Mouse (Mus musculus) induced T-regulatory cell, adult 2 months (primary cell): ENCODE data around the gene Lca5l.

Experiments
- DNase-seq: peaks from one replicate; pipeline ENCODE4 v3.0.0-alpha.2; 2012; ENCODE audit warnings: low read depth

Gene Lca5l

GRCm38 (mm10) chr16:96191531-96192506, at the start of gene Lca5l:
Lca5l (minus strand) TSS chr16:96192271.
- DNase-seq, result peak; percentile 97

- DNase-seq, result no peak
These were observed 43.4 kb upstream of the Lca5l start, which contains the start of gene B3galt5 for GRCm38 (mm10) chr16:96235366-96235970. B3galt5 (plus strand) TSS chr16:96235801.

GRCm38 (mm10) chr16:96233996-96234395, 41.9 kb upstream of the Lca5l start:
- no peak for DNase-seq

- DNase-seq, result no peak
These were observed 39.9 kb upstream of the Lca5l start for GRCm38 (mm10) chr16:96231974-96232373.

- DNase-seq, result no peak
These were observed 39.2 kb upstream of the Lca5l start for GRCm38 (mm10) chr16:96231251-96231650.

- DNase-seq, result peak; percentile 82
These were observed 38.3 kb upstream of the Lca5l start for GRCm38 (mm10) chr16:96230411-96230810.

GRCm38 (mm10) chr16:96229044-96229555, 37.0 kb upstream of the Lca5l start:
- no peak for DNase-seq

GRCm38 (mm10) chr16:96228438-96228837, 36.4 kb upstream of the Lca5l start:
- no peak for DNase-seq

GRCm38 (mm10) chr16:96222452-96222851, 30.4 kb upstream of the Lca5l start:
- DNase-seq, result no peak

- DNase-seq, result no peak
These were observed 29.9 kb upstream of the Lca5l start for GRCm38 (mm10) chr16:96221959-96222358.

GRCm38 (mm10) chr16:96221491-96221890, 29.4 kb upstream of the Lca5l start:
- no peak for DNase-seq

GRCm38 (mm10) chr16:96213027-96213426, 21.0 kb upstream of the Lca5l start:
- DNase-seq, result no peak

GRCm38 (mm10) chr16:96210856-96211255, 18.8 kb upstream of the Lca5l start:
- DNase-seq, result no peak

- no peak for DNase-seq
These were observed 17.7 kb upstream of the Lca5l start for GRCm38 (mm10) chr16:96209789-96210188.

GRCm38 (mm10) chr16:96201485-96202232, 9.6 kb upstream of the Lca5l start:
- DNase-seq, result no peak

GRCm38 (mm10) chr16:96200702-96201028, 8.6 kb upstream of the Lca5l start:
- no peak for DNase-seq

GRCm38 (mm10) chr16:96199913-96200701, 8.0 kb upstream of the Lca5l start, which contains the start of gene Sh3bgr:
Sh3bgr (plus strand) TSS chr16:96200450.
- no peak for DNase-seq

GRCm38 (mm10) chr16:96187619-96188018, 4.5 kb downstream of the Lca5l start:
- DNase-seq, result no peak

- DNase-seq, result no peak
These were observed 12.9 kb downstream of the Lca5l start for GRCm38 (mm10) chr16:96179156-96179555.

GRCm38 (mm10) chr16:96175399-96175798, 16.7 kb downstream of the Lca5l start:
- no peak for DNase-seq

- no peak for DNase-seq
These were observed 18.4 kb downstream of the Lca5l start for GRCm38 (mm10) chr16:96173648-96174047.
